Mouse (Mus musculus) forebrain, embryonic 12.5 days (tissue): ENCODE measurements at regions not wholly inside any gene's neighbourhood (a gene's known extent, or its start where the extent isn't known, plus 50 kb on each side); places are given as distances from the start of the nearest gene placed in this dataset.

Experiments used
- ATAC-seq: fragments of 200-750 bp; cut with Nextera tagmentation; 2 replicates; pipeline ENCODE4 v1.8.0; 2017; ENCODE audit warnings: moderate TSS enrichment; ENCODE audit not compliant: low FRiP score
- H3K27ac ChIP-seq: fragments of 300-500 bp; sonication (generic); 2 replicates; pipeline ENCODE4 v1.5.1; 2016; ENCODE audit warnings: mild to moderate bottlenecking
- H3K27me3 ChIP-seq: fragments of 300-500 bp; sonication (generic); 2 replicates; pipeline ENCODE4 v1.6.1; 2016; ENCODE audit warnings: mild to moderate bottlenecking
- H3K36me3 ChIP-seq: fragments of 300-500 bp; sonication (generic); replicated peaks from 2 replicates; pipeline ENCODE4 v1.6.1; 2016; ENCODE audit warnings: mild to moderate bottlenecking
- H3K4me1 ChIP-seq: fragments of 300-500 bp; sonication (generic); 2 replicates; pipeline ENCODE4 v1.6.1; 2016
- H3K4me2 ChIP-seq: fragments of 300-500 bp; sonication (generic); 2 replicates; pipeline ENCODE4 v1.6.1; 2016; ENCODE audit warnings: mild to moderate bottlenecking, moderate library complexity
- H3K4me3 ChIP-seq: fragments of 300-500 bp; sonication (generic); replicated peaks from 2 replicates; pipeline ENCODE4 v1.5.1; 2016; ENCODE audit warnings: mild to moderate bottlenecking
- H3K9ac ChIP-seq: fragments of 300-500 bp; sonication (generic); 2 replicates; pipeline ENCODE4 v1.6.1; 2016; ENCODE audit warnings: mild to moderate bottlenecking
- H3K9me3 ChIP-seq: fragments of 300-500 bp; sonication (generic); 2 replicates; pipeline ENCODE4 v1.6.1; 2016
- WGBS: fragments of 180-500 bp; shearing (Covaris S2); methylation state at CpG from one replicate; pipeline ENCODE4 v1.1.7; 2016; 5-methylcytosine and 5-hydroxymethylcytosine counted together

DNA sequence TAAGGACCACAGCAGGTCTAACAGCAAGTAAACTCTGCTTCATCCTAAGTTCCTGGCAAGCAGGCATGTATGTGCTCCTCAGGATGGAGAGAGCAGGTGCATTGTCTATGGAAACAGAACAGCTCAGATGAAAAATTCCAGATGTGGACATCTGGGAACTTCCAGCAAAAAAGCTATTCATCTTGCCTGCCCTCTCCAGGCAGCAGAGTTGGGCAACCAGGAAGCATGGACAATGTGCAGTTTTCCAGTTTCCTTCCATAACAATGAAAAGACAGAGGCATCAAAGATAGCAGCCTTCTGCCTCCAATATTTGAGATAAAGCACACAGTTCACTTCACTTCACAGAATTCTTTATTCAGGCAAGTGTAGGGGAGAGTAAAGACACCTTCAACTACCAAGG, 236.7 kb downstream of the Fam49a start:
- ATAC-seq, result no peak
- Histone ChIP-seq H3K9ac (no peak overlapping the region), H3K4me2 (no peak overlapping the region), H3K27ac (no peak overlapping the region), H3K4me3 (no peak overlapping the region), H3K27me3 (no peaks in the 10 kb centered on the region), H3K9me3 (no peaks in the 10 kb centered on the region), H3K36me3 (no peaks in the 10 kb centered on the region), H3K4me1 (no peaks in the 10 kb centered on the region)

DNA sequence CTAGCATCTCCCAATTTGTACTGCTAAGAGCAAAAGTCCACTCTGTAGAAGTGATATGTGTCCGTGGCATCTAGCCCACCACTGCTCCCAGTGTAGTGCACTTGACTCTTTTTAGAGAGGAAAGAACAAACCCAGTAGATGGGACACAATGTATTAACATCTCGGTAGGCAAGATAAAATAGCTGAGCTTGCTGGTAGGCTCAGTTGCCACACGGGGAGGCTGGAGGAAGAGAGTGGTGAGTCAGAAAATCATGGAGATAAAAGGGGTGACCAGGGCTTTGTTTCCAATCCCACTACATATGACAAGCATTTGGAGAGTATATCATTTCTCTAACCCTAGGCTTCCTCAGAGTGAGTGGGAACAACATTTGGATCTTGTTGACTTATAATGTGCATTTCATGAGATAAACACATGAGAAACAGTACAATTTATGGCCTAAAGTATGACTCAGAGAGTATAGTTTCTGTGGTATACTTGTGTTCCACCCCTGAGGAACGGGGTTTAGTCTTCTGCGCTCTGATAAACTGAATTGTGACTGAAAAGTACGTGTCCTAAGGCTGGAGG, 235.4 kb downstream of the Fam49a start:
- no peaks in the 10 kb centered on the region for H3K36me3 ChIP-seq
- H3K9ac ChIP-seq, result no peak overlapping the region
- no peak overlapping the region for H3K27ac ChIP-seq
- WGBS, result 91% methylated on average over 6 of the region's 6 CpGs
- no peaks in the 10 kb centered on the region for H3K27me3 ChIP-seq
- no peaks in the 10 kb centered on the region for H3K4me1 ChIP-seq
- H3K9me3 ChIP-seq, result no peaks in the 10 kb centered on the region
- ATAC-seq, result no peak
- no peak overlapping the region for H3K4me3 ChIP-seq
- H3K4me2 ChIP-seq, result no peak overlapping the region

DNA sequence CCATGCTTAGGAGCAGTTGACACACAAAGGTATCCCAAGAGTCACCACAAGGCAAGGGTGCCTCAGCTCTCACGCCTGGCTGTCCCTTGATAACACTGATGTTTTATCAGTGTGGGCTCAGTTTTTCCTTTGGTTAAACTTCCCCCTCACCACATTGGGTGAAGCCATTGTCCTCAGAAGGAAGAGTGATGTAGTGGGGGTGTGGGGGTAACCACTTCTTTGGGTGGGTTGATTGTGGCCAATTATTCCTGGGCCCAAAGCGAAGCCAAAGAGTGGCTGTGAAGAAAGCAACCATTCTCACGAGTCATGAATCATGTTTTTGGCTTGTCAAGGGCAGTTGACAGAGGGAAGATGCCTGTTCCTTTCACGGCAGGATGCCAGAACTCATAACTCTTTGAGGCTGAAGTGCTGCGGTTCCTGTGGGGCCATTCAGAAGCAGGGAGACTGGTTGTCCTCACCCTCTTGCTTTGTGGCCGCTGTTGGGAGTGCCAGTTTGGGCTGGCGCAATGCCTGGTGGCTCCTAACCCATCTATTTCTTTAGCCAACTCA, 234.7 kb downstream of the Fam49a start:
- 94% methylated on average over 7 of the region's 7 CpGs for WGBS
- no peak for ATAC-seq
- H3K9me3 ChIP-seq, result no peaks in the 10 kb centered on the region
- no peak overlapping the region for H3K4me2 ChIP-seq
- no peaks in the 10 kb centered on the region for H3K27me3 ChIP-seq
- H3K27ac ChIP-seq, result no peak overlapping the region
- H3K4me1 ChIP-seq, result no peaks in the 10 kb centered on the region
- H3K4me3 ChIP-seq, result no peak overlapping the region
- no peak overlapping the region for H3K9ac ChIP-seq
- H3K36me3 ChIP-seq, result no peaks in the 10 kb centered on the region

GRCm38 (mm10) chr12:12490173-12490572, 228.2 kb downstream of the Fam49a start:
- no peak overlapping the region for H3K4me3 ChIP-seq
- WGBS, result 84% methylated on average over 1 of the region's 1 CpGs
- H3K4me2 ChIP-seq, result no peak overlapping the region
- no peaks in the 10 kb centered on the region for H3K27me3 ChIP-seq
- no peak overlapping the region for H3K9ac ChIP-seq
- no peak overlapping the region for H3K27ac ChIP-seq
- H3K9me3 ChIP-seq, result no peaks in the 10 kb centered on the region
- H3K36me3 ChIP-seq, result no peaks in the 10 kb centered on the region
- no peaks in the 10 kb centered on the region for H3K4me1 ChIP-seq
- ATAC-seq, result no peak

DNA sequence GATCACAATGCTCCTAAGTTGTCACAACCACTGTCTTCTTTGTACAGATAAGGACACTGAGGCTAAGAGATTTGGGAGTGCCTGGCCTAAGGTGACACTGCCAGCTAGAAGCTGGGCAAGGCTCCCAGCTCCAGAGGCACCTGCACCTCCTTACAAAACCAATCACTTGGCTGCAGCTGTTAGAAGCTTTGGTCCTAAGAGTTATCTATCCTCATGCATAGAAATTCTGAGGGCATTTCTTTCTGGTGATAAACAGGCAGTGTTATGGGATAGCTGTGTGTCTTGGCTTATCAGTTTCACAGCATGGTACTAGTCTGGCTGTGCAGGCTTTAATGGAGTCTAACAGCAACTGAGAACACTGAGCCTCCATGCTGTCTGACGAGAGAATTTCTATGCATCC, 226.2 kb downstream of the Fam49a start:
- Histone ChIP-seq H3K36me3 (no peaks in the 10 kb centered on the region), H3K4me3 (no peak overlapping the region), H3K27me3 (no peaks in the 10 kb centered on the region), H3K4me1 (no peaks in the 10 kb centered on the region), H3K9ac (no peak overlapping the region), H3K27ac (no peak overlapping the region), H3K4me2 (no peak overlapping the region), H3K9me3 (no peaks in the 10 kb centered on the region)
- ATAC-seq, result no peak
- 75% methylated on average over 1 of the region's 1 CpGs for WGBS

GRCm38 (mm10) chr12:12486656-12487356, 224.9 kb downstream of the Fam49a start:
- Histone ChIP-seq H3K27me3 (no peaks in the 10 kb centered on the region), H3K27ac (no peak overlapping the region), H3K4me3 (no peak overlapping the region), H3K4me1 (no peaks in the 10 kb centered on the region), H3K36me3 (no peaks in the 10 kb centered on the region), H3K9me3 (no peaks in the 10 kb centered on the region), H3K4me2 (no peak overlapping the region), H3K9ac (no peak overlapping the region)
- no peak for ATAC-seq
- WGBS, result 92% methylated on average over 1 of the region's 1 CpGs

DNA sequence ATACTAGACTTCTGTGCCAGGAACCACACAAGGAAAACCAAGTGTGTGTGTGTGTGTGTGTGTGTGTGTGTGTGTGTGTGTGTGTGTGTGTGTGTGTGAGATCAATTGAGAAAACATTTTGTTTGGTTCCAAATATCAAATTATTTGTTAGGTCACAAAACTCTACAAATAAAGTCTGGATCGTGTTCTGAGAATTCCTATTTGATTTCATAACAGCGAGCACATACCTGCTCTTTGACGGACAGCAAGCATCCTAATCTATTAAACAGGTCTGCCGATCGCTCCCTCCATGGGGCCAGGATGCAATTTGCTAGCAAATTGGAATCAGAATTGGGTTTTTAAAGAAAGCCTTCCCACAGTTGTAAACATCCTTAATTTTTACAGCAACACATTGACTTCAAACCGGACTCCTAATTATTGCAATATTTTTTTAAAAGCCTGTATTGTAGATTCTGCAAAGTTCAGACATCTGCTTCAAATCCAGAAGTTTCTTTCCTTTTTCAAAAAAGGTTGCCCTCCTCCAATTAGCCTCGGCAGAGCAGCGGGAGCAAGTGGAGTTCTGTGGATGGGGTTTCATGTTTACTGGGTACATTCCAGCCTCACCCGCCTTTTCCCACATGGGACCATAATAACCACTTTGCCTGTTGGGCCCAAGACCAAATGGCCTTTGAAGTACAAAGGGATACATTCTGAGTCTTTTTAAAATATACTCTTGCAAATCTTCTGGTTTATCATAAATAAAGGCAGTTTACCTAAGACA, 223.2 kb downstream of the Fam49a start:
- H3K4me2 ChIP-seq, result no peak overlapping the region
- no peak overlapping the region for H3K27ac ChIP-seq
- no peaks in the 10 kb centered on the region for H3K4me1 ChIP-seq
- no peaks in the 10 kb centered on the region for H3K27me3 ChIP-seq
- no peak for ATAC-seq
- no peak overlapping the region for H3K4me3 ChIP-seq
- no peak overlapping the region for H3K9ac ChIP-seq
- no peaks in the 10 kb centered on the region for H3K9me3 ChIP-seq
- no peaks in the 10 kb centered on the region for H3K36me3 ChIP-seq
- 86% methylated on average over 9 of the region's 9 CpGs for WGBS

- H3K4me1 ChIP-seq, result no peaks in the 10 kb centered on the region
Measured at GRCm38 (mm10) chr12:12480451-12480850, 218.5 kb downstream of the Fam49a start.

GRCm38 (mm10) chr12:12452086-12452485, 190.1 kb downstream of the Fam49a start:
- no peaks in the 10 kb centered on the region for H3K4me1 ChIP-seq
- no peak for ATAC-seq
- H3K9ac ChIP-seq, result no peak overlapping the region
- H3K36me3 ChIP-seq, result no peaks in the 10 kb centered on the region
- H3K27ac ChIP-seq, result no peak overlapping the region
- H3K27me3 ChIP-seq, result no peaks in the 10 kb centered on the region
- no peak overlapping the region for H3K4me3 ChIP-seq
- no peaks in the 10 kb centered on the region for H3K9me3 ChIP-seq
- H3K4me2 ChIP-seq, result no peak overlapping the region
- 79% methylated on average over 2 of the region's 2 CpGs for WGBS

More at GRCm38 (mm10) chr12:12480451-12480850, 218.5 kb downstream of the Fam49a start:
- H3K4me3 ChIP-seq, result no peak overlapping the region
- ATAC-seq, result no peak
- no peaks in the 10 kb centered on the region for H3K36me3 ChIP-seq
- WGBS, result 94% methylated on average over 2 of the region's 2 CpGs
- no peak overlapping the region for H3K9ac ChIP-seq
- no peak overlapping the region for H3K27ac ChIP-seq
- no peak overlapping the region for H3K4me2 ChIP-seq
- H3K9me3 ChIP-seq, result no peaks in the 10 kb centered on the region
- no peaks in the 10 kb centered on the region for H3K27me3 ChIP-seq

- H3K9me3 ChIP-seq, result no peaks in the 10 kb centered on the region
- H3K4me3 ChIP-seq, result no peak overlapping the region
- H3K36me3 ChIP-seq, result no peaks in the 10 kb centered on the region
- 0 out of 2 replicates have a peak, but pooled peaks cover 2% of the 10 kb centered on the region for H3K4me1 ChIP-seq
- no peak overlapping the region for H3K27ac ChIP-seq
- no peaks in the 10 kb centered on the region for H3K27me3 ChIP-seq
- no peak for ATAC-seq
- 29% methylated on average over 2 of the region's 2 CpGs for WGBS
- no peak overlapping the region for H3K4me2 ChIP-seq
- no peak overlapping the region for H3K9ac ChIP-seq
Measured at GRCm38 (mm10) chr12:12446768-12447167, 184.8 kb downstream of the Fam49a start.

DNA sequence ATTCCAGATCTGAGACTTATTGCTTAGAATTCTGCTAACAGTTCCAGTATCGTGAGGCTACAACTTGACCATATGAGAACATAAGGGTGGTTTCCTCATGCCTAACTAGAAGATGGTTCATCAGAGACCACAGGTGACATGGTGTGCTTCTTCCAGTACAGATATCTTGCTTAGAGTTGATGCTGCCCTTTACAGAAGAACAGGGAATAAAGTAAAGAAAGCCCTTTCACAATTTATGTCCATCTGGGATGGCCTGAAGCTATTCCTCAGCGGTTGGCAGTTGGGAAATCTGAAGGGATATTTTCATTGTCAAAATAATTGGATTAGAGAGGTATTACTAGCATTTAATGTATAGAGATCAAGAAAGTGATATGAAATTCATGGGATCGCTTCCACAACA, 184.3 kb downstream of the Fam49a start:
- 85% methylated on average over 3 of the region's 3 CpGs for WGBS
- H3K27me3 ChIP-seq, result no peaks in the 10 kb centered on the region
- H3K4me1 ChIP-seq, result 0 out of 2 replicates have a peak, but pooled peaks cover 2% of the 10 kb centered on the region
- no peak overlapping the region for H3K4me2 ChIP-seq
- no peaks in the 10 kb centered on the region for H3K9me3 ChIP-seq
- H3K4me3 ChIP-seq, result no peak overlapping the region
- no peak for ATAC-seq
- H3K9ac ChIP-seq, result no peak overlapping the region
- no peak overlapping the region; the same call in 1 of the 2 replicates for H3K27ac ChIP-seq
- no peaks in the 10 kb centered on the region for H3K36me3 ChIP-seq

- H3K36me3 ChIP-seq, result no peaks in the 10 kb centered on the region
- H3K9me3 ChIP-seq, result no peaks in the 10 kb centered on the region
- 94% methylated on average over 4 of the region's 4 CpGs for WGBS
- no peaks in the 10 kb centered on the region for H3K27me3 ChIP-seq
- no peak overlapping the region for H3K4me2 ChIP-seq
- 0 out of 2 replicates have a peak, but pooled peaks cover 2% of the 10 kb centered on the region for H3K4me1 ChIP-seq
- no peak overlapping the region for H3K27ac ChIP-seq
- no peak overlapping the region for H3K9ac ChIP-seq
- ATAC-seq, result no peak
- H3K4me3 ChIP-seq, result no peak overlapping the region
Measured at GRCm38 (mm10) chr12:12442872-12443271, 180.9 kb downstream of the Fam49a start.
